Mouse (Mus musculus) heart, adult 10 weeks (tissue): ENCODE results near the gene B020011L13Rik. TPM values are rescaled to one million over a fixed set of nuclear protein-coding genes. Genes with fewer than 3 reads are reported as not detected.

Experiments used
- polyA plus RNA-seq: library from polyadenylated mRNA; stranded (reverse); fragments of 350-450 nt; fragmentation: Illumina TruSeq; extraction: RNeasy Lipid Tissue Mini Kit (QIAGEN cat#74804); gene quantifications from one replicate; pipeline ENCODE4 v1.2.3, GENCODE M21; 2014; ENCODE audit warnings: low read depth, low replicate concordance

B020011L13Rik gene
- not detected for polyA plus RNA-seq

GRCm38 (mm10) chr1:117780833-117781232 is at the start of gene B020011L13Rik:
Gene B020011L13Rik, plus strand, starts transcription at chr1:117781133.

GRCm38 (mm10) chr1:117829781-117830180 is 48.8 kb downstream of the B020011L13Rik start, which contains the start of gene Gm28360:
Gene Gm28360, plus strand, starts transcription at chr1:117830081.

Other genes starting within 250 kb of the B020011L13Rik start
- not detected for gene Gm28363, start 84.0 kb upstream of the B020011L13Rik start, polyA plus RNA-seq
- gene Gm28360, start 48.9 kb downstream of the B020011L13Rik start, polyA plus RNA-seq = not detected
- gene Gm28168, start 146.9 kb downstream of the B020011L13Rik start, polyA plus RNA-seq = not detected
- not detected for gene Gm7145, start 184.8 kb downstream of the B020011L13Rik start, polyA plus RNA-seq